Mouse (Mus musculus) C2C12 (cell line): ENCODE results near the gene Fcer2a. TPM values are rescaled to one million over a fixed set of nuclear protein-coding genes. Genes with fewer than 3 reads are reported as not detected.

ENCODE experiments used
- H3K27me3 ChIP-seq: one replicate; pipeline ENCODE4 v1.6.1; 2011; ENCODE audit not compliant: control insufficient read depth, insufficient read depth, insufficient read length
- H3K36me3 ChIP-seq: one replicate; pipeline ENCODE4 v1.6.1; 2011; ENCODE audit not compliant: control insufficient read depth, insufficient read depth
- H3K4me3 ChIP-seq: one replicate; pipeline ENCODE4 v1.5.1; 2011; ENCODE audit warnings: mild to moderate bottlenecking, control low read depth; ENCODE audit not compliant: poor library complexity, insufficient read depth, severe bottlenecking
- H3K79me2 ChIP-seq: one replicate; pipeline ENCODE4 v1.6.1; 2011; ENCODE audit not compliant: control insufficient read depth, insufficient read depth
- H3K79me3 ChIP-seq: one replicate; pipeline ENCODE4 v1.6.1; 2011; ENCODE audit warnings: low read depth, control low read depth
- H3ac ChIP-seq: one replicate; pipeline ENCODE3; 2011; ENCODE audit warnings: low read depth; ENCODE audit not compliant: control insufficient read depth, insufficient read length
- CEBPB ChIP-seq: IDR thresholded peaks from one replicate; pipeline ENCODE4 v1.6.1; 2011; ENCODE audit warnings: low read depth, mild to moderate bottlenecking, control low read depth, moderate library complexity
- CTCF ChIP-seq: IDR thresholded peaks from one replicate; pipeline ENCODE4 v1.5.1; 2011; ENCODE audit not compliant: control insufficient read depth, insufficient read depth, insufficient read length
- FOSL1 ChIP-seq: IDR thresholded peaks from one replicate; pipeline ENCODE4 v1.8.0; 2011; ENCODE audit warnings: mild to moderate bottlenecking, low read length; ENCODE audit not compliant: poor library complexity, insufficient read depth, severe bottlenecking
- MAX ChIP-seq: IDR thresholded peaks from one replicate; pipeline ENCODE4 v1.6.1; 2011; ENCODE audit warnings: mild to moderate bottlenecking, control low read depth
- MYOD1 ChIP-seq: IDR thresholded peaks from one replicate; pipeline ENCODE4 v1.6.1; 2011; ENCODE audit warnings: low read depth; ENCODE audit not compliant: control insufficient read depth, insufficient read length
- MYOG ChIP-seq: IDR thresholded peaks from one replicate; pipeline ENCODE4 v1.6.1; 2011; ENCODE audit not compliant: control insufficient read depth, insufficient read length; ENCODE audit errors: extremely low read depth
- USF1 ChIP-seq: IDR thresholded peaks from one replicate; pipeline ENCODE4 v1.6.1; 2011; ENCODE audit warnings: low read depth, mild to moderate bottlenecking, control low read depth, moderate library complexity
- polyA plus RNA-seq: library from polyadenylated mRNA; unstranded; fragments of >200 nt; fragmentation: generic; extraction: Trizol; gene quantifications from one replicate; pipeline ENCODE4 v1.2.1, GENCODE M21; 2012; ENCODE audit warnings: missing spikeins

The Fcer2a gene
- polyA plus RNA-seq, 1 experiment: 0.01 TPM

DNA sequence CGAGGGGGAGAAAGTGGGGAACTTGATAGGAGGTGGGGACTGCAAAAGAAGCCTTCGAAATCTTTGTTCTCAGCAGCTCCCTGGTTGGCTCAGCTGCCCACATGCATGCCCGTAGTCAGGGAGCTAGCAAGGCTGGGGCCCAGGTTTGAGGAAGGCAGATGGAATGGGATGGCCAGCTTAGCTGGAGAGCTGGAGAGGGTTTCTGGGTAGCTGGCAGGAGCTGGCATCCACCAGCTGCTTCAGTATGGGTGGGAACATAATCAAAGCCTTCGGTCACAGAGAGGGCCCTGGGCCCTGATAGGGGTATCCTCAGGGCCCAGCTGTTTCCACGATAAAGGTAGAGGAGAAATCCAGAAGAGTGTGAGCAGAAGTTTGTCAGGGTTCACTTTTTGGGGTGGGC lies 11.5 kb downstream of the Fcer2a start:
- TF ChIP-seq FOSL1 (no peak), MYOD1 (no peak), MAX (no peak), CTCF (no peak), MYOG (no peak), CEBPB (no peak), USF1 (no peak)
- peaks cover 3% of the 10 kb centered on the region for H3K27me3 ChIP-seq

DNA sequence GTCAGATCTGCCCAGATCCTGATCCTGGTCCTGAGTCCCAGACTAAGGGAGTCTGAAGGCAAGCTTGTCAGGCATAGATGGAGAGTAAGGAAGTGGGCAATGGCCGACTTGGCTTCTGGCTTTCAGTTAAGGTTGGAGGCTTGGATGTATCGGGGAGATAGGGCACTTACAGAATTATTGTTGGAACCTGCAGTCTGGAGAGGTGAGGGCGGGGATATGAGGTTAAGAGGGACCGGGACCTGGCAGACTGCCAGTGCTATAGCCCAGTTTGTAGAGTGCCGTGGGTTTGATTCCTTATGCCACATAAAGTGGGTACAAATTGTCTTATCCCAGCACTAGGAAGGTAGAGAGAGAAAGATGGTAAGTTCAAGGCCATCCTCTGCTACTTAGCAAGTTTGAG lies 14.3 kb downstream of the Fcer2a start:
- H3K4me3 ChIP-seq: no peak overlapping the region
- peaks cover 29% of the 10 kb centered on the region for H3K36me3 ChIP-seq

More for the DNA sequence above, 11.5 kb downstream of the Fcer2a start:
- peaks cover 32% of the 10 kb centered on the region for H3K79me2 ChIP-seq
- H3ac ChIP-seq: no peak overlapping the region
- H3K36me3 ChIP-seq: peaks cover 29% of the 10 kb centered on the region
- no peak overlapping the region for H3K4me3 ChIP-seq
- H3K79me3 ChIP-seq: peaks cover 16% of the 10 kb centered on the region

DNA sequence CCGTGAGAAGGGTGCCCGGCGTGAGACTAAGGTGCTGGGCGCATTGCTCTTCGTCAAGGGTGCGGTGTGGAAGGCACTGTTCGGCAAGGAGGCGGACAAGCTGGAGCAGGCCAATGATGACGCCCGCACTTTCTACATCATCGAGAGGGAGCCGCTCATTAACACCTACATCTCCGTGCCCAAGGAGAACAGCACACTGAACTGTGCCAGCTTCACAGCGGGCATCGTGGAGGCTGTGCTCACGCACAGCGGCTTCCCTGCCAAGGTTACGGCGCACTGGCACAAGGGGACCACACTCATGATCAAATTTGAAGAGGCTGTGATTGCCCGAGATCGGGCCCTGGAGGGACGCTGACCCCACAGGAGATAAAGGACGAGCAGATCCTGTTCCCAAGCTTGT lies 14.7 kb downstream of the Fcer2a start:
- H3K27me3 ChIP-seq: no peaks in the 10 kb centered on the region
- no peak overlapping the region for H3K4me3 ChIP-seq
- peaks cover 44% of the 10 kb centered on the region for H3K79me2 ChIP-seq
- peaks cover 26% of the 10 kb centered on the region for H3K79me3 ChIP-seq
- H3ac ChIP-seq: no peak overlapping the region
- no peak for TF ChIP-seq MYOG
- no peak for TF ChIP-seq MAX
- TF ChIP-seq CTCF: no peak
- TF ChIP-seq MYOD1: no peak
- TF ChIP-seq CEBPB: no peak
- TF ChIP-seq USF1: no peak
- no peak for TF ChIP-seq FOSL1
- H3K36me3 ChIP-seq: peaks cover 29% of the 10 kb centered on the region

More for the DNA sequence above, 14.3 kb downstream of the Fcer2a start:
- Histone ChIP-seq H3K79me3 (peaks cover 26% of the 10 kb centered on the region), H3K27me3 (no peaks in the 10 kb centered on the region), H3ac (no peak overlapping the region), H3K79me2 (peaks cover 44% of the 10 kb centered on the region)
- TF ChIP-seq MYOD1: no peak
- TF ChIP-seq MAX: no peak
- TF ChIP-seq USF1: no peak
- TF ChIP-seq MYOG: no peak
- no peak for TF ChIP-seq FOSL1
- no peak for TF ChIP-seq CEBPB

DNA sequence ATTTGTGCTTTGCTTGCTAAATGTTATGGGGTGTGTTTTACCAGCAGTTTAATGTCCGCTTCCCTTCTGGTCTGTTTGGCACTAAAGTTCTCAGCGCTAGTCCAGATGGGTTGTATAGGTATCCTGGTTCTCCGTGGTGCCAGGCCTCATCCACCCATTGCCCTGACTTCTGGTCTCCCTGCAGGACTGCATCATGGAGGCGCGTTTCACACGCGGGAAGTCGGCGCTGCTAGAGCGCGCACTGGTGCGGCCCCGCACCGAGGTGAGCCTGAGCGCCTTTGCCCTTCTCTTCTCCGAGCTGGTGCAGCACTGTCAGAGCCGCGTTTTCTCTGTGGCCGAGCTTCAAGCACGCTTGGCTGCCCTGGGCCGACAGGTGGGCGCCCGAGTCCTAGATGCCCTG lies 15.1 kb downstream of the Fcer2a start:
- peaks cover 29% of the 10 kb centered on the region for H3K36me3 ChIP-seq
- TF ChIP-seq MYOG (no peak), USF1 (no peak), CTCF (no peak), FOSL1 (no peak), MYOD1 (no peak), CEBPB (no peak), MAX (no peak)
- H3ac ChIP-seq: no peak overlapping the region
- H3K79me3 ChIP-seq: peaks cover 26% of the 10 kb centered on the region
- H3K79me2 ChIP-seq: peaks cover 44% of the 10 kb centered on the region
- H3K27me3 ChIP-seq: no peaks in the 10 kb centered on the region
- no peak overlapping the region for H3K4me3 ChIP-seq

DNA sequence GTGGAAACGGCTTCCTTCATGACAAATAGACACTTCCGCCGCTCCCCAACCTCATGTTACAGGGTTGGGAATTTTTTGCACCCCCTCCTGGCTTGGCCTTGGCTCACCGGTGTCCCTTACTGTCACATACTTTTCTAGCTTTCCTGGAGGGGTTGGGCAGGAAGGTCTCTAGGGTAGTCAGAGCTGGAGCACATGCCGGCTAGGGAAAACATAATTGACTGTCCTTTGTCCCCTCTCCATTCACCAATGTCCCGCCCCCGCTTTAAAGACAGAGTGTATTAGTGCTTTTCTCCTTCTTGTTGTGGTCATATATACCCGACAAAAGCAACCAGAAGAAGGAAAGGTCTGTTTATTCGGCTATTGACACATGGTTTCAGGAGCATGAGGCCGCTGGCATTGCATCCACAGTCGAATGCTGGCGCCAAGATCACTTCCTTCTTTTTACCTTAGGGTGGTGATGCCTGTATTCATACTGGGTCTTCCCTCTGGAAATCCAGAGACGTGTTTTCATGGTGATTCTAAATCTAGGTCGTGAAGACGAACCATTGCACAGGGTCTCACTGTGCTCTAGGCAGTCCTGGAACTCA lies 16.9 kb downstream of the Fcer2a start:
- no peaks in the 10 kb centered on the region for H3K27me3 ChIP-seq
- H3ac ChIP-seq: peak overlapping the region; percentile 96

More for the DNA sequence above, 16.9 kb downstream of the Fcer2a start:
- H3K36me3 ChIP-seq: peaks cover 29% of the 10 kb centered on the region
- H3K79me3 ChIP-seq: peaks cover 26% of the 10 kb centered on the region
- TF ChIP-seq CTCF: no peak
- no peak for TF ChIP-seq USF1
- TF ChIP-seq MYOG: no peak
- TF ChIP-seq CEBPB: no peak
- H3K79me2 ChIP-seq: peaks cover 44% of the 10 kb centered on the region
- H3K4me3 ChIP-seq: peak overlapping the region; percentile 92
